Mouse (Mus musculus): Measurements from ENCODE around the gene Aldh3b1.

Gene Aldh3b1

DNA sequence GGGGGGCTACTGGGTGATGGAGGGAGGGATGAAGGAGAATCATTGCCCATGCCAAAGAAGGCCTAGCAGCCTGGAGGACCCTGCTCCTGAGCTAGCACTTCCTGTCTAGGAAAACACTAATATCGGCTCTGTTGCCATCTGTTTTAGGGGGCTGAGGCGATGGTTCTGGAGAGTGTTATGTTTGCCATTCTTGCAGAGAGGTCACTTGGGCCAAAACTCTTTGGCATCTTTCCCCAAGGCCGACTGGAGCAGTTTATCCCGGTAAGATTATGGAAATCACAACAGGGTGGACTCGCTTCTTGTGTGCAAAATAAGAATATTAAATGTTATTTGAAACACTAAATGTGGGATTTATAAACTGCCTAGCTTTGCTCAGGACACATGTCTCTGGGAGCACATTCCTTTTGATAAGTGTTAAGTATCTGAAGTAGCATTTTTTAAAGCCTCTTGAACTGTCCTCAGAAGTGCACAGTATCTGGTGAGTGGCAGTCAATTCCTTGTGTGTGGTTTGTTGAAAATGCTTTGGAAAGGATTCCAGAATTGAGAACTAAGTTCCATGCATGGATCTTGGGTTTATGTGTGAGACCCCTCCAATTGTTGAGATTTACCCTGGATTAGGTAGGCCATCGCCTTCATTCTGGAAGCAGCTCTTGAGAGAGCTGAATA lies 45.1 kb downstream of the Aldh3b1 start:
- in situ Hi-C loops (cut with MboI; ENCODE audit: low sequenced_read_pairs), result no loop called here

DNA sequence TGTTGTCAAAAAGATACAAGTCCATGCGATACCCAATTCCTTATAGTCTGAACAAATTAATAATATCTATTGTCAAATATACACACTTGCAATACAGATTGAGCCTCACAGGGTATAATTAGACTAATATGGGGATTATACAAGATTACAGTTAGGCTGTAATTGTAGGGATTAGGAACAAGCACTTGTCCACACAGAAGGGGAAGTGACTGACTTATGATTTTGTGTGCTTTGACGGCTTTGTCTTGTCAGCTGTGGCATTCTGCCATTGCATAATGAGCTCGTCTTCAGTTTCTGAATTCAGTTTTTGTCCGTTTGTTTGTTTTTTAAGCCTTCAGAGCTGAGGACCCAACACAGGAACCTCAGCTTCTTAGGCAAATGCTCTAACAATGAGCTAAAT lies 47.4 kb downstream of the Aldh3b1 start:
- in situ Hi-C loops (cut with MboI; ENCODE audit: low sequenced_read_pairs), result no loop called here

GRCm38 (mm10) chr19:3880054-3880848 lies 49.4 kb downstream of the Aldh3b1 start:
- in situ Hi-C loops (cut with MboI; ENCODE audit: low sequenced_read_pairs), result no loop called here

DNA sequence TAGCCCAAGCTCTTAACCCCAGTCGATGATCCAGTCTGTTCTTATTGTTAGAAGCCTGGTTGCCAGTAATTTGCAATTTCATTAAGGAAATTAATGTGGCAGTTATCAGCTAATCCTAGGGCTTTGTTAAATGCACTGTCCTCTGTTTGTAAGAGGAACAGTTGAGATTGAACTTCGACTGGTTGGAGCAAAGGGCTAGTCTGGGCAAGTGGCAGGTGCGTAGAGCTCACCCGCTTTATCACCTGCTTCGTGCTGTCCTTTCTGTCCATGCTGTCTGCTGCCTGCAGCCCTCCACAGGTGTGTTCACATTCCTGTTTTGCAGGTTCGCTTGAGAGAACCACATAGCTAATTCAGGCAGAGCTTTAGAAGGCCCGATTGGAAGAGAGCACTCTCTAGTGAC lies 54.6 kb downstream of the Aldh3b1 start:
- in situ Hi-C loops (cut with MboI; ENCODE audit: low sequenced_read_pairs), result no loop called here

DNA sequence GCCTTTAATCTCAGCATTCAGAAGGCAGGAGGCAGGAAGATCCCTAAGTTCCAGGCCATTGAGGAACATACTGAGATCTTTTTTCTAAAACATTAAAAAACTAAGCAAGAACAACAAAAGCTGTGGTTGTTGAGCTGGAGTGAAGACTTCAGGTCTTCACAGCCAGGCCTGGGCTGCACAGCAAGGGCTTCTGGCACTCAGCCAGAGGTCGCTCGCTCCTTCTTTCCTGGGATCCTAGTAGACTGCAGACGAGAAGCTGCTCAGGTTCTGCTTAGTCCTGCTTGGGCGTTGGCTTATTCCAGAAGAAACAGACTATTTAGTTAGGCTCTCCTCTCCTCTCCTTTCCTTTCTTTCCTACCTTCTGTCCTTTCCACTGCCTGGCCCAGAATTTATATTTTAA lies 57.2 kb downstream of the Aldh3b1 start:
- in situ Hi-C loops (cut with MboI; ENCODE audit: low sequenced_read_pairs), result no loop called here

GRCm38 (mm10) chr19:3871468-3871867 lies 58.1 kb downstream of the Aldh3b1 start:
- in situ Hi-C loops (cut with MboI; ENCODE audit: low sequenced_read_pairs), result no loop called here

- in situ Hi-C loops (cut with MboI; ENCODE audit: low sequenced_read_pairs), result no loop called here
These were observed 61.3 kb downstream of the Aldh3b1 start for GRCm38 (mm10) chr19:3868290-3868689.

DNA sequence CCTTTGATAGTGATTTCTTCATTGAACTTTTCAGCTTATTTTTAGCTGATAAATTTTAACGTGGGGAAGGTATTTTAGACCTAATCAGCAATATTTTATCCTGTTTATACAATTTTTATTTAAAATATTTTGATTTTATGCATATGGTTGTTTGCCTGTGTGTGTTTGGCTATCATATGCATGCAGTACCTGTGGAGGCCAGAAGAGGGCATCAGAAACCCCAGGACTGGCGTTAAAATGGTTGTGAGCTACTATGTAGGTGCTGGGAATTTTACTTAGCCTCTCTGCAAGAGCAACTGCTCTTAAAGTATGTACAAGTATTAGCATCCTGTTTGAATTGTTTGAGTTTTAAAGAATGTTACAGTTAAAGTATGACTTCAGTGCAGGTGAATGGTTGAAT lies 64.6 kb downstream of the Aldh3b1 start:
- in situ Hi-C loops (cut with MboI; ENCODE audit: low sequenced_read_pairs), result no loop called here
